Mouse (Mus musculus) stomach, adult 2 months (tissue): ENCODE data around the gene Aff4. TPM values are rescaled to one million over a fixed set of nuclear protein-coding genes. Genes with fewer than 3 reads are reported as not detected.

Experiments used
- polyA plus RNA-seq: library from polyadenylated mRNA; depleted of rRNA; stranded (reverse); fragments of >200 nt; gene quantifications from 2 replicates; pipeline ENCODE4 v1.2.3, GENCODE M21; 2012; rRNA removed

The Aff4 gene
- polyA plus RNA-seq = 2.6 and 4.2 TPM in 2 replicates

DNA sequence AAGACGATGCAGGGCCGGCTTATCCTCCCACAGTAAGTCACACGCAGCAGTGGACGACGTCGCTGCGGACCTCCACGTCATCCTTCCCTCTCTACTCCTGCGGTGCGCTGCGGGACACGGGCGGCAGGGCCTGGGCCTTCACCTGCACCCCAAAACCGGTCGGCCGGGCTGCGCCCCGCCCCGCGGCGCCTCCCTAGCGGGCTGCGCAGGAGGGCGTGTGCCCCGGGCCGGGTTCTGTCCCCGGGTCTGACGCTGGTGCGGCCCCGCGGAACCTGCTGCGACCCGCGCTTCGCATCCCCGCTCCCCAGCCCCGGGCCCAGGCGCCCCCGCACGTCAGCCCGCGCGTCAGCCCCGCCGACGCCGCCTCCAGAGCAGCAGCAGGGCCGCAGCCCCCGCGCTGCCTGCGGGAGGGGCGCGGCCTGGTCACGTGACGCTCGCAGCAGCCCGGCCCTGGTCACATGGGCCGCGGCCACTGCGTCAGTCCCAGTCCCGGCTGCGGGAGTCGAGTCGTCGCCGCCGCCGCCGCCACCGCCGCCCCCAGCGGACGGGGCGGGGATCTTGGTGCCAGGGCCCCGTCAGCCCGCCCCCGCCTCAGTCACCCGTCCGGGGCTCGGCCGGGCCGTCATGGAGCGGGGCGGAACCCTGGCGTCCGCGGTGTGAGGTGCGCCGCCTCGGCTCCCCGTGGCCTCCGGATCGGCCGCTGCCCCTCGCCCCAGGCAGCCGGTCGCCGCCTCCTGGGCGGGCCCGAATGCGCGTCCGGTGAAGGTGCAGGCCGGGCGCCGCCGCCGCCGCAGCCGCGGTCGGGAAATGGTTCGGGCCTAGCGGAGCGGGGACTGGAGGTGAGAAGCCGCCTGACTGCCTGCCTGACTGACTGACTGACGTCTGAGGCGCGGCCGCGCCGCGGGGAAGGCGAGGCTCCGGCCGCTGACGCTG is at the start of gene Aff4:
Gene Aff4 (plus strand): TSS at position 543 of the 933 bp plus-strand sequence.

DNA sequence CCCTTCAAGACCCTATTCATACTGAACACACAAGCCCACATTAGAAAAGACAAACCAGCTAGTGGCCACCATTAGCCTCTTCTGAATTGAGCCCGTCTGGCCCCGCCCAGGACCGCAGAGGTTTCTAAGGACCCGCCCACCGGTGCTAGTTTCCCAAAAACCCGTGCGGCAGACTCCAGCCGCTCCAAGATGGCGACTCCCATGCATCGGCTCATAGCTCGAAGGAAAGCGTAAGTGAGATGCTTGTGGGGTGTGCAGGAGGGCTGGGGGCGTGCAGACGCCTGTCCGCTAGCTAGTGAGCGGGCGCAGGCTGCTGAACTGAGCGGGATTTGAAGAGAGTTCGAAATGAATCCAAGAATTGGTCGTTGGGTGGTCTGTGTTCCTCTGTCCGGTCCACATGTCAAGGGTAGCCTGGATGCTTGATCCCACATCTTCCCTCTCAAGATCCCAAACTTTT is 26.1 kb upstream of the Aff4 start, which contains the start of gene Zcchc10:
Gene Zcchc10 (plus strand): TSS at position 168 of the 457 bp plus-strand sequence.

DNA sequence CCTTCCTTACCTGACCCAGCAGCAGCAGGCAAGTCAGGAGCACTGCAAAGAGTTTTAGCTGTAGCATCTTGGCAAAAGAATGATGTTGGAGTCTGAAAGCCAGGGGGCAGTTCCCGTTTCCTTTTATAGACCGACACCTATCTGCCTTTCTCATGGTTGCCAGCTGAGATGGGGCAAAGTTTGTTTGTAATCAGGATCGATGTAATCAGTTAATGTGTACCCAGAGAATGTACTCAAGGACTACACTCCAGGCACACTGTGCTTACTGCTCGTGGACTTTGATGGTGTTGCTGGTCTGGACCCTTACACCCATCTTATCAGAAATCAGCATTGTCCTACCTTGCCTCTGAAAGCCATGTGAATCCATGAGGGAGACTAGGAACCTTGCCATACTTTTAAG is 72.4 kb downstream of the Aff4 start, which contains the start of gene Leap2:
Gene Leap2 (minus strand): TSS at position 135 of the 400 bp plus-strand sequence.

DNA sequence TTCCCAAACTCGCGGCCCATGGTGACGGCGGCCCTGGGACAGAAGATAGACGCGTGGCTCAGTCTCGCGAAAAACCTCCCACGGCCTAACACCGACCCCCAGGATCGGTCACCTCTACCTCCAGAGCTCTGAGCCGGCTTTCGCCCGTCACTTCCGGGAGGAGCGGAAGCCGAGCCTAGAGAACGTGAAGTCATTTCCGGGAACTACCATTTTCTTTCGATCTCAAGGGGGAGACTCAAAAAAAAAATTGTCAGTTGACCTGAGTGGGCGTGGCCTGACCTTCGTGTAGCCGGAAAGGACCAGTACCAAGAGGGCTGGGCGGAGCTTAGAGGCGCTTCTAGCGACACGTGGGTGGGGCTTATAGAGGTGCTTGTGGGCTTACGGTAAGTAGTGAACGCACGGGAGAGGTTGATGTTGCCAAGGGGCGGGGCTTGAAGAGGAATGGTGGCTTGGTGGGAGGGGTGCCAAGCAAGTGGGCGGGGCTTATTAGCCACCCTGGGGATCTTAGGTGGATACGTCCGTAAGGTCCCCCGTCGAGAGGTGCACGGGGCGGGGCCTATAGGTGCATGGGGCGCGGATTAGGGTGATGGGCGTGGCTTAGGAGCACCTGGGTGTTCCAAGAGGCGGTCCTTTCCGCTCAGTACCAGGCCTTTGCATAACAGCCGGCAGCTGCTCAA is 80.2 kb downstream of the Aff4 start, which contains the start of the genes Uqcrq and Gdf9:
Gene Uqcrq (minus strand): TSS at position 162 of the 677 bp plus-strand sequence.
Gene Gdf9 (plus strand): TSS at position 354 of the 677 bp plus-strand sequence.

DNA sequence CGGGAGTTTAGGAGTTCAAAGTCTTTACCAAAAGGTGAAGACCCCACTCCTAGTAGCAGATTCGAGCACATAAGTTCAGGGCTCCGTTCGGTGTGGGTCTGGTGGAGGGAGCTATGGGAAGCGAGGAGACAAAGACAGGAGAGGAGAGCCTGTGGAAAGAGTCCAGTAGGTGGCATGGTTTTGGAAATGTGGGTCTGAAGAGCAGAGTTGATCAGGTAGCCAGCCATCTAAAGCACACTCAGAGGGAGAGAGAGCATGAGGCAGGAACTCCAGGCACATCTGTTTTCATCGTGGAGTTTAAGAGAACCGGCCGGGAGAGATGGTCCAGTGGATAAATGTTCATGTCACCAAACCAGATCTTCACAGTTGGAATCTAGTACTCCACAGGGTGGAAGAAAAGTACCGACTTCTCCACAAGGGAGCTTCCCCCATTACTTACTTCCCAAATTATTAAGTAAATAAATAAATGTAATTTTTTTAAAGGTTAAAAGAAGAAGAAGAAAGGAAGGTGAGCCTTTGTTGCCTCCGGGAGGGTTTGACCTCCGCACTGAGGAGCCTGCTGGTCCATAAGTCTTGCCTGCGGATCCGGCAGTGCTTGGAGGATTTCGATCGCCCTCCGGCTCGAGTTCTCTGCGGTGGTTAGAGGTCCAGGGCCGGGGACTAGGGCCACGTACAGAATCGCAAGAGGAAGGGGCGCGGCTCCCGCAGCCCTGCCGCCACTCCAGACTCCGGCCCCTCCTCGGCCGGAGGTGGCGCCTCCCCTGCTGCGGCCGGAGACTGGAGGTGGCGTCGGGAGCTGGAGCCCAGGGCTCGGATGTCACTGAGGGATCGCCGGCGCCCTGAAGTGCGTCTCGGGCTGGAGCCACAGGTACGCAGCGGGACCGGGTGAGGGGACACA is 106.1 kb downstream of the Aff4 start, which contains the start of the genes Gm10447 and Shroom1:
Gene Gm10447 (minus strand): TSS at position 637 of the 898 bp plus-strand sequence.
Gene Shroom1 (plus strand): TSS at position 732 of the 898 bp plus-strand sequence.

DNA sequence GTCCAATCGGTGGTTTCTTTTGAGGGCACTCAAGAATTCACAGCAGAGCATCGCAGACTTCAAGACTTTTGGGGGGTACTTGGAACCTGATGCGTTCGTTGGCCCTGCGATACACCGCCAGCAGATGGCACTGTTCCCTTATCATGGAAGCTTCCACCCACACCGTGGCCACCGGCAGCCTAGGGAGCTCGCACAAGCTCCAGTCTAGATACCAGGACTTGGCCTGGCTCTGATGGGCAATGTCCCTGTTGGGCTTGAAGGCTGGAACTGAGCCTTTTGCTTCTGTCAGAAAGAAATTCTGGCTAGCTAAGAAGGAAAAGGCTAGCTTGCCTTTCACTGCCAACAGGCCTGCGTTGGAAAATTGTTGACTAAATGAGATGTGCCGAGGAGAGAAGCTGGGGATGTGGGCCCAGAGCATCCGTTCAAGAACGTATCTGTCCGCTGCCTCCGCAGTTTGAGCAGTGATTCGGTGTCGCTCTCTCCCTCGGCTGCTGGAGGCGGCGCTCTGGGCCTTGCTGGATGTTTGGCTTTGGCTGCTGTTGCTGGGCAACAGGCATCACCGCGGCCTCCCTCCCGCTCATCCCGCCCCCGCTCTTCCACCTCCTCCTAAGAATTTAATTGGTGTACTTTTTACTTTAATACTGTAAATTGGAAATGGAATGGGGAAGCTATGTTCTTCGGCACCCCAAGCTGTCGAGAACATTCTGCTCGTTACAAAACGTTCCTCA is 119.5 kb downstream of the Aff4 start, which contains the start of gene Gm9837:
Gene Gm9837 (minus strand): TSS at position 512 of the 728 bp plus-strand sequence.

Other genes with a start within 250 kb of the Aff4 start
- gene Hspa4, start 50.4 kb upstream of the Aff4 start, polyA plus RNA-seq = 12.1 and 20.5 TPM in 2 replicates
- 3.4 and 5.1 TPM in 2 replicates for gene Zcchc10, start 26.2 kb upstream of the Aff4 start, polyA plus RNA-seq
- gene Leap2, start 72.3 kb downstream of the Aff4 start, polyA plus RNA-seq = not detected in 2 replicates
- gene Uqcrq, start 80.0 kb downstream of the Aff4 start, polyA plus RNA-seq = 540 and 822 TPM in 2 replicates
- 1.6 and 3.2 TPM in 2 replicates for gene Gdf9, start 80.2 kb downstream of the Aff4 start, polyA plus RNA-seq
- gene Gm10447, start 106.3 kb downstream of the Aff4 start, polyA plus RNA-seq = 0.16 and 0.42 TPM in 2 replicates
- 8.1 and 9.6 TPM in 2 replicates for gene Shroom1, start 106.4 kb downstream of the Aff4 start, polyA plus RNA-seq
- not detected in 2 replicates for gene Gm9837, start 119.6 kb downstream of the Aff4 start, polyA plus RNA-seq
- gene Gm9945, start 129.3 kb downstream of the Aff4 start, polyA plus RNA-seq = not detected in 2 replicates
- gene Sowaha, start 129.4 kb downstream of the Aff4 start, polyA plus RNA-seq = 1.6 and 2.7 TPM in 2 replicates
- 15.4 and 16.8 TPM in 2 replicates for gene Sept8, start 168.4 kb downstream of the Aff4 start, polyA plus RNA-seq
- gene Kif3a, start 216.5 kb downstream of the Aff4 start, polyA plus RNA-seq = 0.66 and 0.69 TPM in 2 replicates